Mouse (Mus musculus): ENCODE measurements at regions not wholly inside any gene's neighbourhood (a gene's known extent, or its start where the extent isn't known, plus 50 kb on each side); places are given as distances from the start of the nearest gene placed in this dataset.

GRCm38 (mm10) chr8:26469705-26470104 lies 350.4 kb downstream of the Gm45692 start:
- no peak for ATAC-seq (ENCODE audit: low FRiP score, low read depth)
- 44% methylated on average over 6 of the region's 6 CpGs for WGBS
- Histone ChIP-seq H3K27ac (replicated peaks; ENCODE audit: low read depth, low read length) (no peak overlapping the region), H3K4me3 (replicated peaks; ENCODE audit: low read length) (no peak overlapping the region), H3K9ac (ENCODE audit: low read depth, low read length, severe bottlenecking) (no peak overlapping the region), H3K36me3 (ENCODE audit: control insufficient read depth, insufficient read depth, low read length) (no peaks in the 10 kb centered on the region), H3K9me3 (ENCODE audit: control insufficient read depth, low read length) (no peaks in the 10 kb centered on the region), H3K4me1 (ENCODE audit: control insufficient read depth, insufficient read depth, low read length) (no peaks in the 10 kb centered on the region; the same call in 1 of the 2 replicates), H3K4me2 (replicated peaks; ENCODE audit: low read depth, low read length, severe bottlenecking) (no peak overlapping the region), H3K27me3 (ENCODE audit: control insufficient read depth, insufficient read depth, low read length) (no peaks in the 10 kb centered on the region)
- no peak for DNase-seq (ENCODE audit: low spot score)
- TF ChIP-seq POLR2A (IDR thresholded peaks at IDR 0.05; ENCODE audit: borderline replicate concordance, extremely low read depth, insufficient read depth, insufficient read length): no peak

GRCm38 (mm10) chr8:26471811-26472550 lies 352.6 kb downstream of the Gm45692 start:
- no peak for ATAC-seq (ENCODE audit: low FRiP score, low read depth)

GRCm38 (mm10) chr8:26484749-26485148 lies 365.4 kb downstream of the Gm45692 start:
- no peaks in the 10 kb centered on the region for H3K9me3 ChIP-seq (ENCODE audit: control insufficient read depth, low read length)
- H3K4me1 ChIP-seq (ENCODE audit: control insufficient read depth, insufficient read depth, low read length): no peaks in the 10 kb centered on the region
- H3K36me3 ChIP-seq (ENCODE audit: control insufficient read depth, insufficient read depth, low read length): no peaks in the 10 kb centered on the region
- H3K9ac ChIP-seq (ENCODE audit: low read depth, low read length, severe bottlenecking): no peak overlapping the region
- no peaks in the 10 kb centered on the region for H3K27me3 ChIP-seq (ENCODE audit: control insufficient read depth, insufficient read depth, low read length)
- WGBS: 86% methylated on average over 5 of the region's 5 CpGs
- H3K4me3 ChIP-seq (replicated peaks; ENCODE audit: low read length): no peak overlapping the region
- no peak for DNase-seq (ENCODE audit: low spot score)
- ATAC-seq (ENCODE audit: low FRiP score, low read depth): no peak
- no peak for TF ChIP-seq POLR2A (IDR thresholded peaks at IDR 0.05; ENCODE audit: borderline replicate concordance, extremely low read depth, insufficient read depth, insufficient read length)
- H3K4me2 ChIP-seq (replicated peaks; ENCODE audit: low read depth, low read length, severe bottlenecking): no peak overlapping the region
- H3K27ac ChIP-seq (replicated peaks; ENCODE audit: low read depth, low read length): no peak overlapping the region

More at GRCm38 (mm10) chr8:26471811-26472550, 352.6 kb downstream of the Gm45692 start:
- no peak overlapping the region for H3K4me3 ChIP-seq (replicated peaks; ENCODE audit: low read length)
- TF ChIP-seq POLR2A (IDR thresholded peaks at IDR 0.05; ENCODE audit: borderline replicate concordance, extremely low read depth, insufficient read depth, insufficient read length): no peak
- no peaks in the 10 kb centered on the region; the same call in none of the 2 replicates for H3K4me1 ChIP-seq (ENCODE audit: control insufficient read depth, insufficient read depth, low read length)
- WGBS: 48% methylated on average over 12 of the region's 12 CpGs
- H3K27ac ChIP-seq (replicated peaks; ENCODE audit: low read depth, low read length): no peak overlapping the region
- no peaks in the 10 kb centered on the region for H3K27me3 ChIP-seq (ENCODE audit: control insufficient read depth, insufficient read depth, low read length)
- no peaks in the 10 kb centered on the region for H3K9me3 ChIP-seq (ENCODE audit: control insufficient read depth, low read length)
- H3K9ac ChIP-seq (ENCODE audit: low read depth, low read length, severe bottlenecking): no peak overlapping the region
- no peaks in the 10 kb centered on the region for H3K36me3 ChIP-seq (ENCODE audit: control insufficient read depth, insufficient read depth, low read length)
- no peak overlapping the region for H3K4me2 ChIP-seq (replicated peaks; ENCODE audit: low read depth, low read length, severe bottlenecking)
- DNase-seq (ENCODE audit: low spot score): no peak

GRCm38 (mm10) chr8:26487866-26488265 lies 368.5 kb downstream of the Gm45692 start:
- Histone ChIP-seq H3K9me3 (ENCODE audit: control insufficient read depth, low read length) (no peaks in the 10 kb centered on the region), H3K4me3 (replicated peaks; ENCODE audit: low read length) (no peak overlapping the region), H3K4me1 (ENCODE audit: control insufficient read depth, insufficient read depth, low read length) (no peaks in the 10 kb centered on the region), H3K27me3 (ENCODE audit: control insufficient read depth, insufficient read depth, low read length) (no peaks in the 10 kb centered on the region), H3K36me3 (ENCODE audit: control insufficient read depth, insufficient read depth, low read length) (no peaks in the 10 kb centered on the region), H3K9ac (ENCODE audit: low read depth, low read length, severe bottlenecking) (no peak overlapping the region), H3K4me2 (replicated peaks; ENCODE audit: low read depth, low read length, severe bottlenecking) (no peak overlapping the region), H3K27ac (replicated peaks; ENCODE audit: low read depth, low read length) (no peak overlapping the region)
- no peak for TF ChIP-seq POLR2A (IDR thresholded peaks at IDR 0.05; ENCODE audit: borderline replicate concordance, extremely low read depth, insufficient read depth, insufficient read length)
- DNase-seq (ENCODE audit: low spot score) (no peak), ATAC-seq (ENCODE audit: low FRiP score, low read depth) (no peak)
- 87% methylated on average over 7 of the region's 7 CpGs for WGBS

GRCm38 (mm10) chr8:26488590-26488989 lies 369.3 kb downstream of the Gm45692 start:
- H3K27me3 ChIP-seq (ENCODE audit: control insufficient read depth, insufficient read depth, low read length): no peaks in the 10 kb centered on the region
- WGBS: 78% methylated on average over 8 of the region's 8 CpGs
- no peak for ATAC-seq (ENCODE audit: low FRiP score, low read depth)
- no peaks in the 10 kb centered on the region for H3K9me3 ChIP-seq (ENCODE audit: control insufficient read depth, low read length)
- H3K4me1 ChIP-seq (ENCODE audit: control insufficient read depth, insufficient read depth, low read length): no peaks in the 10 kb centered on the region
- no peaks in the 10 kb centered on the region for H3K36me3 ChIP-seq (ENCODE audit: control insufficient read depth, insufficient read depth, low read length)
- DNase-seq (ENCODE audit: low spot score): no peak
- H3K9ac ChIP-seq (ENCODE audit: low read depth, low read length, severe bottlenecking): no peak overlapping the region
- no peak overlapping the region for H3K4me2 ChIP-seq (replicated peaks; ENCODE audit: low read depth, low read length, severe bottlenecking)
- TF ChIP-seq POLR2A (IDR thresholded peaks at IDR 0.05; ENCODE audit: borderline replicate concordance, extremely low read depth, insufficient read depth, insufficient read length): no peak
- no peak overlapping the region for H3K27ac ChIP-seq (replicated peaks; ENCODE audit: low read depth, low read length)
- no peak overlapping the region for H3K4me3 ChIP-seq (replicated peaks; ENCODE audit: low read length)
